Mouse (Mus musculus) embryonic fibroblast, embryonic 13.5 days (primary cell): ENCODE measurements around the gene Gm38394.
A peak's percentile ranks its signal among the peaks of the same experiment; 100 is the strongest.

Source experiments
- CTCF ChIP-seq: IDR thresholded peaks from 2 replicates; pipeline ENCODE4 v1.5.1; 2011; ENCODE audit warnings: mild to moderate bottlenecking, control low read depth, low read length, moderate library complexity, borderline replicate concordance; ENCODE audit not compliant: insufficient read depth
- POLR2A ChIP-seq: IDR thresholded peaks from 2 replicates; pipeline ENCODE4 v1.6.1; 2011; ENCODE audit warnings: low read depth, mild to moderate bottlenecking, control low read depth, low read length, moderate library complexity

GRCm38 (mm10) chr1:133661203-133661933 lies at the start of gene Gm38394:
- TF ChIP-seq CTCF (no peak), POLR2A (peak; percentile 93)
